Mouse (Mus musculus) liver, embryonic 18 days (tissue): Measurements from ENCODE around the gene Colgalt2. TPM values are rescaled to one million over a fixed set of nuclear protein-coding genes. Genes with fewer than 3 reads are reported as not detected.

Experiments used
- polyA plus RNA-seq: library from polyadenylated mRNA; depleted of rRNA; stranded (reverse); fragments of >200 nt; gene quantifications from 2 replicates; pipeline ENCODE4 v1.2.3, GENCODE M21; 2012; rRNA removed

The Colgalt2 gene
- polyA plus RNA-seq: 0.42 and 0.46 TPM in 2 replicates

GRCm38 (mm10) chr1:152399790-152400555, at the start of gene Colgalt2:
Gene Colgalt2 (plus strand): TSS chr1:152399830.

GRCm38 (mm10) chr1:152386188-152386835, 13.3 kb upstream of the Colgalt2 start, which contains the start of gene Tsen15:
Gene Tsen15 (minus strand): TSS chr1:152386688.

Other genes starting within 250 kb of the Colgalt2 start
- gene Tsen15, start 13.1 kb upstream of the Colgalt2 start, polyA plus RNA-seq: 12.4 and 12.7 TPM in 2 replicates